Mouse (Mus musculus) c-Kit-positive CD71-positive TER-119-positive erythroid progenitor cells, embryonic 14.5 days (primary cell): Measurements from ENCODE around the gene Hoxc4.

Experiments used
- DNase-seq: peaks from one replicate; pipeline ENCODE4 v3.0.0-alpha.2; 2013; ENCODE audit warnings: low spot score

Gene Hoxc4

GRCm38 (mm10) chr15:103038701-103039480 is 20.2 kb downstream of the Hoxc4 start:
- DNase-seq, result no peak

GRCm38 (mm10) chr15:103039609-103040008 is 20.9 kb downstream of the Hoxc4 start:
- no peak for DNase-seq

GRCm38 (mm10) chr15:103040601-103041000 is 21.9 kb downstream of the Hoxc4 start:
- no peak for DNase-seq

GRCm38 (mm10) chr15:103041613-103042012 is 22.9 kb downstream of the Hoxc4 start:
- DNase-seq, result no peak

GRCm38 (mm10) chr15:103042209-103042608 is 23.5 kb downstream of the Hoxc4 start:
- DNase-seq, result no peak

- no peak for DNase-seq
These were observed 32.9 kb downstream of the Hoxc4 start for GRCm38 (mm10) chr15:103051670-103052069.

GRCm38 (mm10) chr15:103053210-103053609 is 34.5 kb downstream of the Hoxc4 start:
- DNase-seq, result no peak

GRCm38 (mm10) chr15:103056396-103056795 is 37.7 kb downstream of the Hoxc4 start:
- no peak for DNase-seq

- DNase-seq, result no peak
These were observed 40.0 kb downstream of the Hoxc4 start for GRCm38 (mm10) chr15:103058715-103059114.

GRCm38 (mm10) chr15:103059393-103059992 is 40.8 kb downstream of the Hoxc4 start:
- no peak for DNase-seq

GRCm38 (mm10) chr15:103060021-103060340 is 41.2 kb downstream of the Hoxc4 start:
- no peak for DNase-seq

GRCm38 (mm10) chr15:103060341-103061130 is 41.8 kb downstream of the Hoxc4 start:
- DNase-seq, result no peak

- DNase-seq, result no peak
These were observed 42.5 kb downstream of the Hoxc4 start for GRCm38 (mm10) chr15:103061131-103061825.

GRCm38 (mm10) chr15:103061988-103062387 is 43.3 kb downstream of the Hoxc4 start:
- DNase-seq, result no peak

- no peak for DNase-seq
These were observed 46.9 kb downstream of the Hoxc4 start for GRCm38 (mm10) chr15:103065642-103066041.

- no peak for DNase-seq
These were observed 49.0 kb downstream of the Hoxc4 start for GRCm38 (mm10) chr15:103067701-103068100.

GRCm38 (mm10) chr15:103069173-103069572 is 50.4 kb downstream of the Hoxc4 start:
- no peak for DNase-seq

GRCm38 (mm10) chr15:103071266-103071665 is 52.5 kb downstream of the Hoxc4 start:
- DNase-seq, result no peak

- no peak for DNase-seq
These were observed 56.1 kb downstream of the Hoxc4 start for GRCm38 (mm10) chr15:103074663-103075415.

GRCm38 (mm10) chr15:103077673-103078072 is 58.9 kb downstream of the Hoxc4 start:
- DNase-seq, result no peak

GRCm38 (mm10) chr15:103082622-103083021 is 63.9 kb downstream of the Hoxc4 start:
- no peak for DNase-seq

- DNase-seq, result peak; percentile 15
These were observed 64.9 kb downstream of the Hoxc4 start for GRCm38 (mm10) chr15:103083598-103083997.
